Mouse (Mus musculus): ENCODE results near the gene Slc6a16.

Slc6a16 gene

DNA sequence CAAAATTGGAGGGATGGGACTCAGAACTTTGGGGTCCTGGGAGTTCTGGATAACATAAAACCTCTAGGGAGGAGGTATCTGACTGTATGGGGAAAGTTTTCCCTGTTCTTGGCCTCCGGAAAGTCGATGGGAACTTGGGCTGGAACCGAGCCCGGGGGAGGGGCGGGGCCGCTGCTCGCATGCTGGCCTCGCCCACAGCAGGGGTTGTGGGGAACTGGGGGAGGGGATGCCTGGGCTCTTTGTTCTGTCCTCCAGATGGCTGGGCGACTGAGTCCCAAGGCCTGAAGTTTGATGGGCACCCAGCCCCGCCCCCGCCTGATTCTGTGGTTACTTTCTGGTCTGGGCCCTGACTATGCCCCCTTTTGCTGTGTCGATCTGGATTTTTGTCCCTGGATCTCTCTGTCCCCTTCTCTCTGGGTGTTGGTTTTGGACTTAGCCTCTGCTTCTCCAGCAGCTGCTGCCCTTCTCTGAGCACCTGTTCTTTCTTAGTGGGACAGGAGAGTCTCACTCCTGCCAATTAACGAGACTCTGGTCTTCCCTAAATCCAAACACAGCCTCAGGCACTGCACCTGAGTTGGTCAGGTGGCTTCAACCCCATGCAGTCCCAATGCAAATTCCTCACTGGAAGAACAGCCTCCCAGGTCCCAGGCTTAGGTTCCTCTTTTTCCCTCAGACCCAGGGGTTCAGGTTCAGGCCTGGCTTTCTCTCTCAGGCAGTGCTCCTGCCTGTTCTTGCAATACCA, 24.3 kb upstream of the Slc6a16 start:
- peak; percentile 24 for DNase-seq (ENCODE audit: low read depth)

DNA sequence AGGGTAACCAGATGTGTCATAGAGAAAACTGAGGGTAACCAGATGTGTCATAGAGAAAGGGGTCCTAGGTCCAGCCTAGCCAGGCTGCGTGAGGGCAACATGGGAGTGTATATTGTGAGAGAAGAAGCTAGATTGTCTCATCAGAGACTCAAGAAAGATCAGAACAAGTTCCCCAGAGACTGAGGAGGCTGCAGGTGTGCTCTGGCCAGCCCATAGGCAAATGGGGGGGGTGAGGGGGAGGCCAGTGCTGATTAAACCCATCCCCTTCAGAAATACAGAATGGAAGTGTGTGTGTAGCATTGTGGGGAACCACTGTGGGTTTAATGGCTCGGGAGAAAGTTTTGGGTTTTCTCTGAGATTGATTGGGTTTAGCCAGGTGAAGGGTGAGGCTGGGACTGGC, 19.2 kb upstream of the Slc6a16 start:
- DNase-seq (ENCODE audit: low read depth): no peak

DNA sequence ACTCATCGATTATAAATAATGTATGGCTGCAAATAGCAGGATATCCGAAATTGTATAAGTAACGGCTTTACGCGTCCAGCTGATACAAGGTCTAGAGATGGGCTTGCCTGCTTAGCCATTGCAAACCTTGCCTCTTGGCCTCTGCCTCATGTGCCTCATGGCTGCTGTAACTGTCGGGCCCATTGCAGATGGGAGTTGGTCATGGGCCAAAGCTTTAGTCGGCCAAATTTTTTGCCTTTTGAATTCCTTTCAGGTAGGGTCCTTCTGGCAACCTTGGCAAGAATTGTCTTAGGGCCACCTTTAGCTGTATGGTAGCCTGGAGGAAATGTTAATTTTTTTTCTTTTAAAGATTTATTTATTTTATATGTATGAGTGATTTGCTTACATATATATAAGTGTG, 16.1 kb upstream of the Slc6a16 start:
- no peak for DNase-seq (ENCODE audit: low read depth)

DNA sequence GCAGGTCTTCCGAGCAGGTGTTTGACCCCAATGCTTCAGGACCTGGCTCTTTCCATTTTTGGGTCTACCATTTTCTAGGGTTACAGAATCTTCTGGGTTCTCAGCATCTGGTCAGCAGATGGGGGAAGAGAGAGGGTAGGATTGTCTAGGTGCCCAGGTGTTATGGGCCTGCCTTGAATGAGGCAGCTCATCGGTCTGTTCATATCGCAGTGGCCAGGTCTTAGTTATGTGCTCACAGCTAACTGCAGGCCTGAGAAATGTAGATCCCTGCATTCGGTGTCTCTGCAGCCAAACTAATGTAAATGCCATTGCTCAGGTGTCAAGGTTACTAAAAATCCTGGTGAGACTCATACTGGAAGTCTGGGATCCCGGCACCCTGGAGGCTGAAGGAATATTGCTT, 14.5 kb upstream of the Slc6a16 start:
- no peak for DNase-seq (ENCODE audit: low read depth)

DNA sequence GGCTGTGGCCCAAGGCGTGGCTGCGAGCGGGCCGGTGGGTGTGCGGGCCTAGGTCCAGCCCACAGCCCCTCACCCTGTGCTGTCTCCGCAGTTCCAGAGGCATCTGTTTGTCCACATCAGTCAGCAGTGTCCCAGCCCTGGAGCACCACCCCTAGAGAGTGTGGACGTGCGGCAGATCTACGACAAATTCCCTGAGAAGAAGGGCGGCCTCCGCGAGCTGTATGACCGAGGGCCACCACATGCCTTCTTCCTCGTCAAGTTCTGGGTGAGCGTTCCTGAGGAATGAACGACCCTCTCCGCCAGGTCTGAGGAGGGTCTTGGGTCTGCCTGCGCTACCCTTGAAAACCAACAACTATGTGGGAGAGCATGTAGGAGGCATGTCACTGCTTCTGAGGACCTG, 12.3 kb upstream of the Slc6a16 start:
- no peak for DNase-seq (ENCODE audit: low read depth)

DNA sequence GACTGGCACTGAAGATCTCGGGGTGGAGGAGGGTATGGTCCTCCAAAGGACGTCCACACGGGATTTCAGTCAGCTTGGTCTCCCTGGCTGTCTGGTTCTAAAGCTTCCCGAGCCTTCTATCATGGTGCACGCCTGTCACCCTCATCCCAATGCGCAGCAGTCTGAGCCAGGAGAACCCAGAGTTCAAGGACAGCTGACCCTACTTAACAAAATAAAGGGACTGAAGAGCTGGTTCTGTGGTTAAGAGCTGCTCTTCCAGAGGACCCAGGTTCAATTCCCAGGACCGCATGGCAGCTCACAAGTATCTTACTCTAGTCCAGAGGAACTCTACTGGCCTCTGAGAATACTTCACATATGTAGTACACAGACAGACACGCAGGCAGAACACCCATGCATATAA, 11.8 kb upstream of the Slc6a16 start:
- DNase-seq (ENCODE audit: low read depth): no peak

DNA sequence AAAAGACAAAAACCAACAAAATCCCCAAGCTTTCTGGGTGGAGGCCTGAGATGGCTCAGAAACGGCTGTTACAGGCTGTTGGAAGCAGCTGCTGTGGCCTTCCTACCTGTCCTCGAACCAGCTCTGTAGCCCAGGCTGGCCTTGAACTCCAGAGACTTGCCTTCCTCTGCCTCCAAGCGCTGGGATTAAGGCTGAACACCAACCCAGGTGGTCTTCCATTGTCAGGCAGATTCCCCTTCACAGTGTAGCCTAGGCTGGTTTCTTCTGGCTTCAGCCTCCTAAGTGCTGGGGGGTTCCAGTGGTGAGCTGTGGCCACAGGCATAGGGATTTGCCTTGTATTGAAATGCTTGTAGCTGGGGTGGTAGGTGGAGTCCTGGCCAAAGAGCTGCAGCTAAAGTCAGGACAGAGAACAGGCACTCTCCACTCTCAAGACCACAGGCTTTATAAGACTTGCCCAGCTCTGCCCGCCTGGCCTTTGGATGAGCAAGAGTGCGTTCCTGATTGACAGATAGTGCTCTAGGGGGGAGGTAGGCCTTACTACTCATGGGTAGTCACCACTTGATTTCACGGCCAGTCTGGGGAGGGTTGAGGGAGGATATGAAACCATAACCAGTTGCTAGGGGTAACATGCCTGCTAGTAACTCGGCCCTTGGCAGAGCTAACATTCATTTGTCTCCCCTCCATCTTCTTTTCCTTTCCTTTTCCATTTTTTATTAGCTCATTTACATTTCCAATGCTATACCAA, 11.3 kb upstream of the Slc6a16 start:
- DNase-seq (ENCODE audit: low read depth): no peak

DNA sequence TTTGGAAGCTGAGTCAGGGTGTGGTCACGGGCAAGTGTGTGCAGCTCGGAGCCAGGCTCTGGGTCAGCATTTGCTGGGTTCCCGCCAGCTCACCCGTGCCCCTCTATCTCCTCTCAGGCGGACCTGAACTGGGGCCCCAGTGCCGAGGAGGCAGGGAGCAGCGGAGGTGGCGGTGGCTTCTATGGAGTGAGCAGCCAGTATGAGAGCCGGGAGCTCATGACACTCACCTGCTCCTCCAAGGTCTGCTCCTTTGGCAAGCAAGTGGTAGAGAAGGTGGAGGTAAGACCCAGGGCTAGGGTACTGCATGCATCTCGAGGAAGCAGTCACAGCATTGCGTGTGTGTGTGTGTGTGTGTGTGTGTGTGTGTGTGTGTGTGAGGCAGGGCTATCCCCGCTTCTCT, 9.7 kb upstream of the Slc6a16 start:
- DNase-seq (ENCODE audit: low read depth): no peak

DNA sequence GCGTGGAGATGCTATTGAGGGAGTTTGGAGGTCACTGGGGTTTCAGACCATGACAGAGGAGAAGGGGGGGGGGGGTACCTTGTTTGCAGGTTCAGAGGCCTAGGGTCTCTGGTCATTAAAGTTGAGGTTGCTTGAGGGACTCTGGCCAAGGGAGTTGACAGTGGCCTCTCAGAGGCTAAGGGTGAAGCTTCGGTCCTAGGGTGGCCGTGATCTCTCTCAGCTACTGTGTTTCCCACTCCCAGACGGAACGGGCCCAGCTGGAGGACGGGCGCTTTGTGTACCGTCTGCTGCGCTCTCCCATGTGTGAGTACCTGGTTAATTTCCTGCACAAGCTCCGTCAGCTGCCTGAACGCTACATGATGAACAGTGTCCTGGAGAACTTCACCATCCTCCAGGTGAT, 8.9 kb upstream of the Slc6a16 start:
- no peak for DNase-seq (ENCODE audit: low read depth)

DNA sequence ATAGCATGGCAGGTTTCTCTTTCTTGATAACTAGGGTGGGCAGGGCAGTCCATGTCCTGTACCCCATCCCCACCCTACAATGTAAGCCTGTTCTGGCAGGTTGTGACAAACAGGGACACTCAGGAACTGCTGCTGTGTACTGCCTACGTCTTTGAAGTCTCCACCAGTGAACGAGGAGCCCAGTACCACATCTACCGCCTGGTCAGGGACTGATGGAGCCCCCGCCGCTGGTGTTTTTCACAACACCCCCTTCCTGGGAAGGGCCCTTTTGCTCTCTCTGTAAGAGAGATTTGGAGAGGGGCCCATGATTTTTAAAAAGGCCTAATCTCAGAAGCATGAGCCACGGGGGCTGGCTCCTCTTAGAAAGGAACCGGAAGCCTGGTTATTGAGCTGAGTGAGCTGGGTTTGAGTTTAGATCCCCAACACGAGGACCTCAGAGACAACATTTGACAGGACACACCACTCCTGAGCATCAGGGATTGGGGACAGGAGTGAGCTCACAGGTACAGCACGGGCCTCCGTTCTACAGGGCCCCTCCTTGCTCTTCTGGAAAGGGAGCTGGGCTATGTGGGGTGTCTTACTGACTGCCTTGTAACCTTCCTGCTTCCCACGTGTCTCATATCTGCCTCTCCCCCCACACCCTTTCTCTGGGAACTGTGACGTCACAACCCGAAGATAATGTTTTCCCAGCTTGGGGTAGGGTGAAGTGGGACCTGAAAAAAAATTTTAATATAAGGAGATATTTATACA, 8.0 kb upstream of the Slc6a16 start:
- no peak for DNase-seq (ENCODE audit: low read depth)

DNA sequence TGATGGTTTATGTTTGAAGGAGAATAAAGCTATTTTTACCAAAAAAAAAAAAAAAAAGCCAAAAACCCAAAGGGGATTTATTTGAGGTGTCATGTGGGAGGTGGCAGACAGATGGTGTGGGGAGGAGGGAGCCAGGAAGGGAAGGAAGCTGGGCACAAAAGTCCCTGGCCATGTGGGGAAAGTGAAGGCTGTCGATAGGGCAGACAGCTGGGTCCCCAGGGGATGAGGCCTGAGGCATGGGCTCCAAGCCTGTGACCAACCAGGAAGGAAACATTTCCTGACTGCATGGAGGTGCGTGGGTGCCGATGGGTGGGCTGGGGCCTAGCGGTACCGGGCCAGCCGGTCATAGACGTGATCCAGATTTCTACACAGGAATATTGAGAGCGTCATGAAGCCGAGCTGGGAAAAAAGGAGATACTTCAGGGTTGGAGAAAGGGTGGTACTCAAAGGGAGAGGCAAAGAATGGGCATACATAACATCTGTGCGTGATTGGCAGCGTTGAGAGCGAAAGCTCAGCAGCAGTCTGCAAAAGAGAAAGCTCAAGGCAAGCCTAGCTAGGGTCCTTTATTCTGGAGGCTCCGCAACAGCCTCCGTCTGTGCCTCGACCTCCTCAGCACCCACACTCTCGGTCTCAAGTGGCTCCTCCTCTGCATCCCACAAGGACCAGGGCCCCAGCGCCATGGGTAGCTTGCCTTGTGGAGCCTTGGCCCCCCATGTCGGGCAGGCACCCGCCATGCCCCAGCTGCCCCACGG, 7.1 kb upstream of the Slc6a16 start:
- no peak for DNase-seq (ENCODE audit: low read depth)

DNA sequence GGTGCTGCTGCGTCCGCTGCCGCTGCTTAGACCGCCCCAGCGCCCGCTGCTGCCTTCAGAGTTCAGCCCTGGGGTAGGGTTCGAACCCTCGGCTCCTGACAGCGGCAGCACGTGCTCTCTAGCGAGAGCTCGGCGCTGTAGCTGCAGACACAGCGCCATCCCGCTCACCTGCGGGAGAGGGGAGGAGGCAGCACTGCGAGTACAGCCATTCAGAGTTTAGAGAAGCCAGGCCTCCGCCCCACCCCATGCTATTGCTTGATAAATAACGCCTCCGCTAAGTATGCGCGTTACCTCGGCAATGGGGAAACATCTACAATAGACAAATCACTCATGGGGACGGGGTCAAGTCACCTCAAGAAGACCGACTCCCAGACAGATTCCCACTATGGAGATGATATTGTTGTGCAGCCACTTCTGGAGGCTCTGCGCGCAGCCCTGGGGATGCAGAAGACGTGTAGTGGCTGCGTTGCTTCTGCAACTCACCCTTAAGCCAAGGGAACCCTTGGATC, 6.5 kb upstream of the Slc6a16 start:
- no peak for DNase-seq (ENCODE audit: low read depth)

DNA sequence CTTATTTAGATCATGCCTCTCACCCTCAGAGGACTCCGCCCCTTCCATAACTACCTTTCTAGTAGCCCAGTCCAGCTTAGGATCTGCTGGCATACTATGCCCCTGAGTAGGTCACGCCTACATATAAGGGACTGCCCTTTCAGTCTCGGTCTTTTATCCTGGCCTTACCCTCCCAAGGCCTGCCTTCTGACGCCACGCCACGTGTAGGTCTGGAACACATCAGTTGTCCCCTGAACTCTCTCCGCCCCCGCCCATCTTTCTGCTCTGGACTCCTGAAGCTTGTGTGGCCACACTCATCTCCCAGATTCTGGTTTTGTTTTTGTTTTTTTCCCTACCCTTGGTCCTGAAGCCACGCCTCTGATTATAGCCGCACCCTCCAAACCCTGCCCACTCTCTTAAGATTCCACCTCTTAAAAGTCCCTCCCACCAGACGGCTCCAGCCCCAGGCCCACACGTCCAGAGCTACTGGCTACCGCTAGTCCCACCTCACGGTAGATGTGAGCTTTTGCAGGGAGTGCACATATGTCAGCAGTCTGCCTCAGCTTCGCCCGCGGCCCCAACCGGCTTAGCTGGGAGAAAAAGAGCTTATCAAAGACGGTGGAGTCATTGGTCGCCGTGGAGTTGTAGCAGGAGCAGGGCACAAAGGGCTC, 5.8 kb upstream of the Slc6a16 start:
- DNase-seq (ENCODE audit: low read depth): no peak

DNA sequence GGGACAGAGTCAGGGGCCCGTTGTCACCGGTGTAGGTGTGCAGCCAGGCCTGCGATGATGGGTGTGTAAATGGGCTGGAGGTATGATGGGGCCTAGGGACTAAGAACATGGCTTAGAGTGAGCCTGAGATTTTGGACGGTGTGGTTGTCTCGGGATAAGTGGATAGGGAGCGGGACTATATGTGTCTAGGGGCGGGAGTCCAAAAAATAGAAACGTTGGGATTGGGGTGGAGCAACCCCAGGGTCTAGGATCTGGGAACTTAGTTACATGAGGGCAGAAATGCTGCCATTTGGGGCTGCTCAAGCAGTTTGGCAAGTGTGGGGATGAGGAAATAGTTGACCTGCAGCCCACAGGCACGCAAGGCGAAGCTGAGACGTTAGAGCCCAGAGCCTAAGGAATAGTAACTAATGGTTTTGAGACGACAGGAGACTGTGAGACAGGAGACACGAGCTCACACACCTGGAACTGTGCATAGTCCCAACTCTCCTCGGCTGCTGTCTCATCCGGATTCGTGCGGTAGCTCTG, 5.2 kb upstream of the Slc6a16 start:
- no peak for DNase-seq (ENCODE audit: low read depth)

DNA sequence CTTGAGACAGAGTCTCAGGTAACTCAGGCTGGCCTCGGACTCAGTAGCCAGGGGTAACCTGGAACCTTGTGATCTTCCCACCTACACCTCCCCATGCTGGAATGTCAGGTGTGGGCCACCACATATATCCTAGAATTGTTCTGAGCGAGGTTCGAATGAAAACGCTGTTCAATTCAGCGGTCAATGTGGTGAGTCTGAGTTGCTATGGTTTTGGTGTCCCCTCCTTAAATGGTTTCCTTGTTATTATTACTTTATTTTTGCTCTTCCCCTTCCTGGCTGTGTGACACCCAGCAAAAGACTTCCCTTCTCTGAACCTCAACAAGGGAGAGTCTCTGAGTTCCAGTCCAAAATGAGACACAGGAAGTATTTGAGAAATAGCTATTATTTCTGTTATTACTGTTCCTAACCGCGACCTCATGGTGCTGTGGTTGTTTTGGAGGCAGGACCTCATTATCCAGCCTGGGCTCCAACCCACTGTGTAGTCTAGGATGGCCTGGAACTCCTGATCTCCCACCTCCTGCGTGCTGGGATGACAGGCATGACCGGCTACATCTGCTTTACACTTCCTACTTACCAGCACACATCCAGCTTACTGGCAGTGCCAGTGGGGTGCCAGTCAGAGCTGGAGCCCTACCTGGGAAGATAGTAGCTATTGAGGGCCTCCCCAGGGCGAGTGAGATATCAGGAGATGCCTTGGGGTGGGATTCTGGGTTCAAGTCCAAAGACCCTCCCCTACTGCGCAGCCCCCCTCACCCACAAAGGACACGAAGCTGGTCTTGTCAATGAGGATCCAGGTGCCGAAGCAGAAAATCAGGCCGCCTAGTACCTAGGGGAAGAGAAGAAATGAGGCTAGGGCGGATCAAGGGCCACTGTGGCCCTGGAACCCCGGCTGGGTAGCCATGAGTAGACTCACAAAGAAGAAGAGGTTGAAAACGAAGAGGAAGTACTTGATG, 2.9 kb upstream of the Slc6a16 start:
- DNase-seq (ENCODE audit: low read depth): no peak

DNA sequence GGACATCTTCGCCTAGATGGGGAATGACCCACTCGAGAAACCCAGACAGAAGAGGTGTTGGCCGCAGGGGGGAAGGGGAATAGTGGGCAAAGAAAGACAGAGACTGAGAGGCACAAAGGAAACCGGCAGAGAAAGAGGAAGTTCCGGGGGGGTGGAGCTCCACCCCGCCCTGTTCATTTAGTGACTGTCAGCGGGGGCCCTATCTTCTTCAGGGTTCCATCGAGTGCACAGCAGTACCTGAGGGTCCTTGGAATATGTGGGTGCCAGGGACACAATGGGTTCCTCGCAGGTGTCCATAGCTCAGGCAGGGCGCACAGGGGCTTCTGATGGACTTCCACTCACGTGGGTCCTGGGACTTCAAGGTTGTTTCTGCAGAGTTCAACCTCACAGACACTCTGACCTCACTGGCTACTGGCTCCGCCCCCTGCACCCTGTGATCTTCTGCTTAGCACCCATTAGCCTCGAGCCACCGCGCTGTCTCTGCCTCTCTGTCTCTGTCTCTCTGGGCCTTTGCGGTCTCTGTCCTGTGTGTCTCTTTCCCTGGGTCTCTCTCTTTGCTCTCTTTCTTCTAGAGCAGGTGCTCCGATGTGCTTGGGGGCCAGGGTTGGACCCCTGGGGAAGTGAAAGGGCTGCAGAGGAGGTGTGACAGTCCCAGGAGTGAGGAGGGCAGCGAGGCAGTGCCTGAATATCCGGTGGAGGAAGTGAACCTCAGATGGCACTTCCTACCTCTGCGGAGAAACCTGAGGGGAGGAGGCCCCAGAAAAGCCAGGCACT, 2.0 kb upstream of the Slc6a16 start, which contains the start of gene Cd37:
Cd37 (minus strand) TSS at position 393 of the 774 bp plus-strand sequence.
- DNase-seq (ENCODE audit: low read depth): no peak

DNA sequence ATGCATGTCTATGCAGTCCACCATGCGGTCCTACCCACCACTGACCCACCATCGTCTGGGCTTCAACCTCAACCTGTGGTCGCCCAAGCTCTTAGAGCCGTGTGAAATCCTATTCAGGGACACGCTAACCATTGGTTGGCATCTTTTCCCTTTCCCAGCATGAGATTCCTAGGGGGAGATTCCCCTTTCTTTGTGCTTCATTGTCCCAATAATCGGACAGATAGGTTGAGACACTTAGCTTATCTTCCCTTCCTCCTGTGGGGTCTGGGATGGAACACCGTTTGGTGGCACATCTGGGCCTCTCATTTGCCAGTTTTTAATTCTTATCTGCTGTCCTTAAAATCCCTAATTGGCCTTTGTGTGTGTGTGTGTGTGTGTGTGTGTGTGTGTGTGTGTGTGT, 776 bp upstream of the Slc6a16 start:
- no peak for DNase-seq (ENCODE audit: low read depth)

DNA sequence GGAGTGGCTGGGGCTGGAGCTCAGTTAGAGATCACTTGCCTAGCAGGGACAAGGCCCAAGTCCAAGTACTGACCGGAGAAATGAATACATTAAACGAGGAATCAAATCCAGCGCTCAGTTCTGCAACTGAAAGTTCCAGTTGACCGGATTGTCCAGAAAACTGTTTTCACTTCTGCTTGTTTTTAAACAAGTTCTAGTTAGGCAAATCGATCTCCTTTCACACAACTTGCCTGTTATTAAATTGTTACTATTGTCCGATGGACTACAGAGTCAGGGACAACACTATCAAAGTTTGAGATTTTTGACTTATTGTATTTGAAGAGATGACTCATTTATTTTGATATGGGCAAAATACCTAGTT, 484 bp downstream of the Slc6a16 start:
- DNase-seq (ENCODE audit: low read depth): no peak

DNA sequence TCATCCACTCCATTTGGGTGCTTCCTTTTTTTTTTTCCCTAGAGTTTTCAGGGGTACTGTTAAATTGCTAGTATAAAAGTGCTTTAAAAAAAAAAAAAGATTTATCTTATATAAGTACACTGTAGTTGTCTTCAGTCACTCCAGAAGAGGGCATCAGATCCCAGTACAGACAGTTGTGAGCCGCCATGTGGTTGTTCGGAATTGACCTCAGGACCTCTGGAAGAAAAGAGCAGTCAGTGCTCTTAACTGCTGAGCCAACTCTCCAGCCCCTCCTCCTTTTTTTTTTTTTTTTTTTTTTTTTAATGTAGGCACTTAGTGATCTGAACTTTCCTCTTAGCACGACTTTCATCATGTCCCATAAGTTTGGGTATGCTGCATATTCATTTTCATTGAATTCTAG, 6.8 kb downstream of the Slc6a16 start:
- DNase-seq (ENCODE audit: low read depth): no peak

All from fibroblast of lung, adult 2 months (primary cell).